Mouse (Mus musculus) forebrain, embryonic 15.5 days (tissue): ENCODE results near the gene Rasa3. TPM values are rescaled to one million over a fixed set of nuclear protein-coding genes. Genes with fewer than 3 reads are reported as not detected.
A peak's percentile ranks its signal among the peaks of the same experiment; 100 is the strongest.

Source experiments
- ATAC-seq: fragments of 200-750 bp; cut with Nextera tagmentation; replicated peaks from 2 replicates; pipeline ENCODE4 v1.8.0; 2017; ENCODE audit warnings: mild to moderate bottlenecking, moderate TSS enrichment, moderate library complexity
- H3K27ac ChIP-seq: fragments of 300-500 bp; sonication (generic); replicated peaks from 2 replicates; pipeline ENCODE4 v1.5.1; 2015; ENCODE audit warnings: mild to moderate bottlenecking, inconsistent platforms
- H3K27me3 ChIP-seq: fragments of 300-500 bp; sonication (generic); 2 replicates; pipeline ENCODE4 v1.6.1; 2015; ENCODE audit warnings: inconsistent platforms
- H3K36me3 ChIP-seq: fragments of 300-500 bp; sonication (generic); 2 replicates; pipeline ENCODE4 v1.6.1; 2015; ENCODE audit warnings: mild to moderate bottlenecking, inconsistent platforms
- H3K4me1 ChIP-seq: fragments of 300-500 bp; sonication (generic); 2 replicates; pipeline ENCODE4 v1.6.1; 2015; ENCODE audit warnings: inconsistent platforms
- H3K4me2 ChIP-seq: fragments of 300-500 bp; sonication (generic); replicated peaks from 2 replicates; pipeline ENCODE4 v1.6.1; 2015; ENCODE audit warnings: mild to moderate bottlenecking, inconsistent platforms
- H3K4me3 ChIP-seq: fragments of 300-500 bp; sonication (generic); 2 replicates; pipeline ENCODE4 v1.5.1; 2015; ENCODE audit warnings: mild to moderate bottlenecking, inconsistent platforms
- H3K9ac ChIP-seq: fragments of 300-500 bp; sonication (generic); replicated peaks from 2 replicates; pipeline ENCODE4 v1.6.1; 2015; ENCODE audit warnings: mild to moderate bottlenecking, inconsistent platforms
- H3K9me3 ChIP-seq: fragments of 300-500 bp; sonication (generic); 2 replicates; pipeline ENCODE4 v1.6.1; 2016; ENCODE audit warnings: inconsistent platforms
- WGBS: fragments of 180-500 bp; shearing (Covaris S2); methylation state at CpG from one replicate; pipeline ENCODE4 v1.1.7; 2015; ENCODE audit warnings: mixed read lengths; 5-methylcytosine and 5-hydroxymethylcytosine counted together
- polyA plus RNA-seq: library from polyadenylated mRNA; unstranded; fragments of >200 nt; fragmentation: Nextera tagmentation; extraction: Ambion mirVana; gene quantifications from 2 replicates; pipeline ENCODE4 v1.2.1, GENCODE M21; 2015

Rasa3 gene
- polyA plus RNA-seq, 1 experiment from 2014 or later = 22.1 TPM

GRCm38 (mm10) chr8:13696157-13696556 is 18.8 kb upstream of the Rasa3 start:
- Histone ChIP-seq H3K36me3 (no peaks in the 10 kb centered on the region), H3K4me1 (peaks cover 4% of the 10 kb centered on the region; the same call in 1 of the 2 replicates), H3K27ac (no peak overlapping the region), H3K27me3 (no peaks in the 10 kb centered on the region), H3K9me3 (no peaks in the 10 kb centered on the region), H3K9ac (no peak overlapping the region), H3K4me2 (no peak overlapping the region), H3K4me3 (no peak overlapping the region)
- no peak for ATAC-seq
- WGBS = 88% methylated on average over 4 of the region's 4 CpGs

DNA sequence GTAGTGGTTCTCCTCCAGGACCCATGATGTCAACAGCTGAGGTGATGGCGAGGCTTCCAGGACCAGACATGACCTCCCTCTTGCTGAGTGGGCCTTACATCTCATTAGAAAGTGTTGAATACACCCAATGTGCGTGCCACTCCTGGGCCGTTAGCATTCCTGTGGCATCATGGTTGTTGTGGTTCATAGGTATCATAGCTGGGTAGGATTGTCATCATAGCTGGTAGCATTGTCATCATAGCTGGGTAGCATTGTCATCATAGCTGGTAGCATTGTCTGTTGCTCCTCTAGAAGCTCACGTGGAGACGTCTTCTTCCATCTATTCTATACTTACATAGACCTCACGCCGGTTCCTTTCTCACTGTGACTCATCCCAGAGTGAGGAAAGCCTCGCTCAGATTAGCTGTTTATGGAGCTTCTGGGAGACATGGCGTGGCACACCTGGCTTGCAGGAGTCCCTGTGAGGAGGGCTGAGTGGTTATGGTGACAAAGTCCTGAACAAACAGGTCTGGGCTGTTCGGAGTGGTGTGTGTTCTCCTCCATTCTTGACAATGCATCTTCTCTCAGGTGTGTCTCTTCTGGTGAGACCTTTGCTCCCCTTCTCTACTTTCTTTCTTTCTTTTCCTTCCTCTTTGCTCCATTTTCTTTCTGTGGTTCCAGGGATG is 17.9 kb upstream of the Rasa3 start:
- Histone ChIP-seq H3K4me1 (peaks cover 4% of the 10 kb centered on the region; the same call in 1 of the 2 replicates), H3K9ac (no peak overlapping the region), H3K4me3 (no peak overlapping the region), H3K27ac (no peak overlapping the region), H3K9me3 (no peaks in the 10 kb centered on the region), H3K36me3 (no peaks in the 10 kb centered on the region), H3K4me2 (no peak overlapping the region), H3K27me3 (no peaks in the 10 kb centered on the region)
- 94% methylated on average over 10 of the region's 10 CpGs for WGBS
- no peak for ATAC-seq

GRCm38 (mm10) chr8:13694735-13695134 is 17.3 kb upstream of the Rasa3 start:
- WGBS = 69% methylated on average over 12 of the region's 12 CpGs
- ATAC-seq = no peak
- no peaks in the 10 kb centered on the region for H3K9me3 ChIP-seq

GRCm38 (mm10) chr8:13692302-13693066 is 15.1 kb upstream of the Rasa3 start:
- WGBS = 44% methylated on average over 10 of the region's 10 CpGs
- H3K9me3 ChIP-seq = no peaks in the 10 kb centered on the region
- H3K9ac ChIP-seq = no peak overlapping the region
- no peak for ATAC-seq
- H3K4me1 ChIP-seq = peaks cover 4% of the 10 kb centered on the region; the same call in 1 of the 2 replicates
- no peaks in the 10 kb centered on the region for H3K36me3 ChIP-seq
- no peak overlapping the region for H3K4me3 ChIP-seq
- H3K27me3 ChIP-seq = no peaks in the 10 kb centered on the region
- no peak overlapping the region for H3K27ac ChIP-seq
- H3K4me2 ChIP-seq = no peak overlapping the region

More at GRCm38 (mm10) chr8:13694735-13695134, 17.3 kb upstream of the Rasa3 start:
- no peak overlapping the region for H3K4me3 ChIP-seq
- no peak overlapping the region for H3K9ac ChIP-seq
- H3K4me2 ChIP-seq = no peak overlapping the region
- no peak overlapping the region for H3K27ac ChIP-seq
- no peaks in the 10 kb centered on the region for H3K27me3 ChIP-seq
- peaks cover 4% of the 10 kb centered on the region; the same call in 1 of the 2 replicates for H3K4me1 ChIP-seq
- H3K36me3 ChIP-seq = no peaks in the 10 kb centered on the region

GRCm38 (mm10) chr8:13689331-13689730 is 11.9 kb upstream of the Rasa3 start:
- no peaks in the 10 kb centered on the region for H3K9me3 ChIP-seq
- no peak overlapping the region for H3K9ac ChIP-seq
- WGBS = 89% methylated on average over 5 of the region's 5 CpGs
- H3K27me3 ChIP-seq = no peaks in the 10 kb centered on the region
- H3K4me2 ChIP-seq = no peak overlapping the region
- peaks cover 4% of the 10 kb centered on the region; the same call in 1 of the 2 replicates for H3K4me1 ChIP-seq
- no peak overlapping the region for H3K4me3 ChIP-seq
- ATAC-seq = no peak
- no peak overlapping the region for H3K27ac ChIP-seq
- H3K36me3 ChIP-seq = no peaks in the 10 kb centered on the region

- no peak overlapping the region for H3K27ac ChIP-seq
- H3K27me3 ChIP-seq = no peaks in the 10 kb centered on the region
- no peak for ATAC-seq
- no peak overlapping the region for H3K9ac ChIP-seq
- no peaks in the 10 kb centered on the region for H3K9me3 ChIP-seq
- H3K4me2 ChIP-seq = no peak overlapping the region
- 54% methylated on average over 6 of the region's 6 CpGs for WGBS
- H3K4me3 ChIP-seq = no peak overlapping the region
- H3K36me3 ChIP-seq = no peaks in the 10 kb centered on the region
- H3K4me1 ChIP-seq = no peaks in the 10 kb centered on the region
These were observed 11.1 kb upstream of the Rasa3 start for GRCm38 (mm10) chr8:13688461-13688860.

DNA sequence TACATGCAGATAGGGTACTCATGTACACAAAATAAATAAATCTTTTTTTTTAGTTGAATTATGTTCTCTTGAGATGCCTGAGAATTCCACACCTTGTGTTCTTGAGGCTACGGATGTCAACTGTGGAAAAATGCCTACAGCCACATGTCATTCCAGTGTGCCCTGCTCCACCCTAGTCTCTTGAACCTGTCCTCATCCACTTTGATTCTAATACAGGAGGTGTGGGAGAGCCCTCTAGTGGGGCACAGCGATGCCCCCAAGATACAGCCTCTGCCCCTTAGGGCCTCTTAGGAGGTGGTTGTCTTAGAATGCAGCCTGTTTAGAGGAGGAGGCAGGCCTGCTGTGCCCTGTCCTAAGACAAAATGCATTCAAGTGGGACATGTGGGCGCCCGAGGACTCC is 10.5 kb upstream of the Rasa3 start:
- Histone ChIP-seq H3K4me3 (no peak overlapping the region), H3K9me3 (no peaks in the 10 kb centered on the region), H3K4me2 (no peak overlapping the region), H3K4me1 (no peaks in the 10 kb centered on the region), H3K36me3 (no peaks in the 10 kb centered on the region), H3K9ac (no peak overlapping the region), H3K27me3 (no peaks in the 10 kb centered on the region), H3K27ac (no peak overlapping the region)
- 77% methylated on average over 4 of the region's 4 CpGs for WGBS
- ATAC-seq = no peak

- no peak for ATAC-seq
- 94% methylated on average over 8 of the region's 8 CpGs for WGBS
These were observed 9.8 kb upstream of the Rasa3 start for GRCm38 (mm10) chr8:13687101-13687717.

GRCm38 (mm10) chr8:13686426-13686825 is 9.0 kb upstream of the Rasa3 start:
- Histone ChIP-seq H3K9ac (no peak overlapping the region), H3K4me3 (no peak overlapping the region)
- no peak for ATAC-seq

More at GRCm38 (mm10) chr8:13687101-13687717, 9.8 kb upstream of the Rasa3 start:
- Histone ChIP-seq H3K9ac (no peak overlapping the region), H3K9me3 (no peaks in the 10 kb centered on the region), H3K36me3 (no peaks in the 10 kb centered on the region), H3K27ac (no peak overlapping the region), H3K4me2 (no peak overlapping the region), H3K27me3 (no peaks in the 10 kb centered on the region), H3K4me1 (no peaks in the 10 kb centered on the region), H3K4me3 (no peak overlapping the region)

DNA sequence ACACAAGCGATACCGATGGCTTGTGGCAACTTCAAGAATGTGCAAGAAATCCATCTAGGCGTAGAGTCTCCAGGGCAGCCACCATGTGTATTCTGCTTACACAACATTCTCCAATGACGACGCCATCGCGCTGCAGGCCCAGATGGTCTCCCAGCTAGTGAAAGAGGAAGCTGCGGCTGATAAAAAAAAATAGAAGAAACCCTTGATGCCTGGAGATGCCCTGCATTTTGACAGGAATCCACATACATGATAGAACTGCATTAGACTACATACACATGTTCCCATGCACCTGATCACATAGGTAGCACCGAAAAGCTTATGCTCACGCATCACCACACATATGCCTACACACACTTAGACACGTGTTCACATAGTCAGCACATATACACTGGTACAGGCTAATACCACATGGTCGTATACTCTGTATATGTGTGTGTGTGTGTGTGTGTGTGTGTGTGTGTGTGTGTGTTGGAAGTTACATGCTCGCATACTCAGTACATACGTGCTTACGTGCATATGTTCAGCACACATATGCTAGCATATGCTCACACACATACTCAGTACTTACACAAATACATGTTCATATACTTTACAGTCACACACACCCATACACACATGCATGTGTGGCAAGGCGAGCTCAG is 8.4 kb upstream of the Rasa3 start:
- no peaks in the 10 kb centered on the region for H3K27me3 ChIP-seq
- ATAC-seq = no peak
- H3K4me2 ChIP-seq = no peak overlapping the region
- no peaks in the 10 kb centered on the region for H3K9me3 ChIP-seq
- H3K36me3 ChIP-seq = no peaks in the 10 kb centered on the region
- H3K27ac ChIP-seq = no peak overlapping the region
- no peaks in the 10 kb centered on the region for H3K4me1 ChIP-seq
- no peak overlapping the region for H3K4me3 ChIP-seq
- no peak overlapping the region for H3K9ac ChIP-seq
- WGBS = 86% methylated on average over 16 of the region's 16 CpGs

More at GRCm38 (mm10) chr8:13686426-13686825, 9.0 kb upstream of the Rasa3 start:
- H3K27me3 ChIP-seq = no peaks in the 10 kb centered on the region
- no peaks in the 10 kb centered on the region for H3K9me3 ChIP-seq
- 81% methylated on average over 7 of the region's 7 CpGs for WGBS
- H3K4me1 ChIP-seq = no peaks in the 10 kb centered on the region
- no peak overlapping the region for H3K27ac ChIP-seq
- H3K36me3 ChIP-seq = no peaks in the 10 kb centered on the region
- H3K4me2 ChIP-seq = no peak overlapping the region

GRCm38 (mm10) chr8:13684131-13684530 is 6.7 kb upstream of the Rasa3 start:
- no peak for ATAC-seq
- no peak overlapping the region for H3K4me2 ChIP-seq
- no peaks in the 10 kb centered on the region for H3K27me3 ChIP-seq
- H3K36me3 ChIP-seq = no peaks in the 10 kb centered on the region
- no peaks in the 10 kb centered on the region for H3K9me3 ChIP-seq
- no peaks in the 10 kb centered on the region for H3K4me1 ChIP-seq
- H3K4me3 ChIP-seq = no peak overlapping the region
- no peak overlapping the region for H3K9ac ChIP-seq
- WGBS = 73% methylated on average over 7 of the region's 7 CpGs
- H3K27ac ChIP-seq = no peak overlapping the region

- Histone ChIP-seq H3K27ac (no peak overlapping the region), H3K9ac (peak overlapping the region; percentile 32)
These were observed 779 bp upstream of the Rasa3 start for GRCm38 (mm10) chr8:13678182-13678581.

More at GRCm38 (mm10) chr8:13678182-13678581, 779 bp upstream of the Rasa3 start:
- Histone ChIP-seq H3K27me3 (no peaks in the 10 kb centered on the region), H3K4me3 (peak overlapping the region; percentile 86), H3K4me1 (peaks cover 27% of the 10 kb centered on the region), H3K9me3 (no peaks in the 10 kb centered on the region), H3K36me3 (no peaks in the 10 kb centered on the region), H3K4me2 (peak overlapping the region; percentile 60)
- ATAC-seq = no peak
- 39% methylated on average over 8 of the region's 8 CpGs for WGBS
